Mouse (Mus musculus): ENCODE measurements around the gene Cep83. TPM values are rescaled to one million over a fixed set of nuclear protein-coding genes. Genes with fewer than 3 reads are reported as not detected.

The Cep83 gene
- polyA plus RNA-seq, 1 experiment, result 5.3 TPM

- H3K4me3 ChIP-seq (replicated peaks; ENCODE audit: extremely low read depth, low read depth, low read length), result no peak overlapping the region
- 96% methylated on average over 2 of the region's 2 CpGs for WGBS
- no peak for DNase-seq
- H3K4me1 ChIP-seq (ENCODE audit: control insufficient read depth, insufficient read depth, low read length), result no peaks in the 10 kb centered on the region
- TF ChIP-seq CTCF (IDR thresholded peaks at IDR 0.05; ENCODE audit: insufficient read depth, low read length) (no peak), POLR2A (IDR thresholded peaks at IDR 0.05; ENCODE audit: borderline replicate concordance, extremely low read depth, low read depth, low read length) (no peak)
These were observed 58.6 kb downstream of the Cep83 start for GRCm38 (mm10) chr10:94747011-94747410.

- 32% methylated on average over 3 of the region's 3 CpGs for WGBS
- DNase-seq, result no peak
- H3K4me1 ChIP-seq (ENCODE audit: control insufficient read depth, insufficient read depth, low read length), result no peaks in the 10 kb centered on the region; the same call in 1 of the 2 replicates
- no peak overlapping the region for H3K4me3 ChIP-seq (replicated peaks; ENCODE audit: extremely low read depth, low read depth, low read length)
- TF ChIP-seq POLR2A (IDR thresholded peaks at IDR 0.05; ENCODE audit: borderline replicate concordance, extremely low read depth, low read depth, low read length), result no peak
- TF ChIP-seq CTCF (IDR thresholded peaks at IDR 0.05; ENCODE audit: insufficient read depth, low read length), result no peak
These were observed 83.0 kb downstream of the Cep83 start for GRCm38 (mm10) chr10:94771496-94771895.

- 98% methylated on average over 3 of the region's 3 CpGs for WGBS
- Histone ChIP-seq H3K4me3 (replicated peaks; ENCODE audit: extremely low read depth, low read depth, low read length) (no peak overlapping the region), H3K4me1 (ENCODE audit: control insufficient read depth, insufficient read depth, low read length) (no peaks in the 10 kb centered on the region)
- TF ChIP-seq POLR2A (IDR thresholded peaks at IDR 0.05; ENCODE audit: borderline replicate concordance, extremely low read depth, low read depth, low read length) (no peak), CTCF (IDR thresholded peaks at IDR 0.05; ENCODE audit: insufficient read depth, low read length) (no peak)
- no peak for DNase-seq
These were observed 89.1 kb downstream of the Cep83 start for GRCm38 (mm10) chr10:94777576-94777975.

- H3K4me3 ChIP-seq (replicated peaks; ENCODE audit: extremely low read depth, low read depth, low read length), result no peak overlapping the region
- no peaks in the 10 kb centered on the region for H3K4me1 ChIP-seq (ENCODE audit: control insufficient read depth, insufficient read depth, low read length)
- 91% methylated on average over 4 of the region's 4 CpGs for WGBS
- DNase-seq, result no peak
- no peak for TF ChIP-seq POLR2A (IDR thresholded peaks at IDR 0.05; ENCODE audit: borderline replicate concordance, extremely low read depth, low read depth, low read length)
- no peak for TF ChIP-seq CTCF (IDR thresholded peaks at IDR 0.05; ENCODE audit: insufficient read depth, low read length)
These were observed 90.9 kb downstream of the Cep83 start for GRCm38 (mm10) chr10:94779319-94779718.

GRCm38 (mm10) chr10:94780618-94781262, 92.3 kb downstream of the Cep83 start:
- TF ChIP-seq CTCF (IDR thresholded peaks at IDR 0.05; ENCODE audit: insufficient read depth, low read length) (no peak), POLR2A (IDR thresholded peaks at IDR 0.05; ENCODE audit: borderline replicate concordance, extremely low read depth, low read depth, low read length) (no peak)
- WGBS, result 85% methylated on average over 3 of the region's 3 CpGs

GRCm38 (mm10) chr10:94789205-94789604, 100.8 kb downstream of the Cep83 start:
- Histone ChIP-seq H3K4me1 (ENCODE audit: control insufficient read depth, insufficient read depth, low read length) (peaks cover 5% of the 10 kb centered on the region; the same call in 1 of the 2 replicates), H3K4me3 (replicated peaks; ENCODE audit: extremely low read depth, low read depth, low read length) (no peak overlapping the region)
- no peak for TF ChIP-seq CTCF (IDR thresholded peaks at IDR 0.05; ENCODE audit: insufficient read depth, low read length)
- no peak for TF ChIP-seq POLR2A (IDR thresholded peaks at IDR 0.05; ENCODE audit: borderline replicate concordance, extremely low read depth, low read depth, low read length)
- no peak for DNase-seq
- WGBS, result 33% methylated on average over 3 of the region's 3 CpGs

More at GRCm38 (mm10) chr10:94780618-94781262, 92.3 kb downstream of the Cep83 start:
- H3K4me1 ChIP-seq (ENCODE audit: control insufficient read depth, insufficient read depth, low read length), result no peaks in the 10 kb centered on the region
- H3K4me3 ChIP-seq (replicated peaks; ENCODE audit: extremely low read depth, low read depth, low read length), result no peak overlapping the region
- DNase-seq, result no peak

GRCm38 (mm10) chr10:94793914-94794313, 105.5 kb downstream of the Cep83 start:
- no peak for TF ChIP-seq CTCF (IDR thresholded peaks at IDR 0.05; ENCODE audit: insufficient read depth, low read length)
- no peak for TF ChIP-seq POLR2A (IDR thresholded peaks at IDR 0.05; ENCODE audit: borderline replicate concordance, extremely low read depth, low read depth, low read length)
- peaks cover 5% of the 10 kb centered on the region; the same call in 1 of the 2 replicates for H3K4me1 ChIP-seq (ENCODE audit: control insufficient read depth, insufficient read depth, low read length)
- DNase-seq, result no peak
- WGBS, result 76% methylated on average over 3 of the region's 3 CpGs
- no peak overlapping the region for H3K4me3 ChIP-seq (replicated peaks; ENCODE audit: extremely low read depth, low read depth, low read length)

GRCm38 (mm10) chr10:94794666-94795244, 106.3 kb downstream of the Cep83 start:
- WGBS, result 68% methylated on average over 5 of the region's 5 CpGs
- TF ChIP-seq CTCF (IDR thresholded peaks at IDR 0.05; ENCODE audit: insufficient read depth, low read length) (no peak), POLR2A (IDR thresholded peaks at IDR 0.05; ENCODE audit: borderline replicate concordance, extremely low read depth, low read depth, low read length) (no peak)

GRCm38 (mm10) chr10:94798128-94798527, 109.7 kb downstream of the Cep83 start:
- DNase-seq, result no peak
- Histone ChIP-seq H3K4me1 (ENCODE audit: control insufficient read depth, insufficient read depth, low read length) (peaks cover 7% of the 10 kb centered on the region; the same call in 1 of the 2 replicates), H3K4me3 (replicated peaks; ENCODE audit: extremely low read depth, low read depth, low read length) (no peak overlapping the region)
- 55% methylated on average over 5 of the region's 5 CpGs for WGBS
- TF ChIP-seq POLR2A (IDR thresholded peaks at IDR 0.05; ENCODE audit: borderline replicate concordance, extremely low read depth, low read depth, low read length), result no peak
- no peak for TF ChIP-seq CTCF (IDR thresholded peaks at IDR 0.05; ENCODE audit: insufficient read depth, low read length)

More at GRCm38 (mm10) chr10:94794666-94795244, 106.3 kb downstream of the Cep83 start:
- Histone ChIP-seq H3K4me3 (replicated peaks; ENCODE audit: extremely low read depth, low read depth, low read length) (no peak overlapping the region), H3K4me1 (ENCODE audit: control insufficient read depth, insufficient read depth, low read length) (peaks cover 5% of the 10 kb centered on the region; the same call in 1 of the 2 replicates)
- no peak for DNase-seq

Measured in lung, adult 2 months (tissue).